ENCODE assay signal across 10 mouse cellular contexts in the genomic region with DNA sequence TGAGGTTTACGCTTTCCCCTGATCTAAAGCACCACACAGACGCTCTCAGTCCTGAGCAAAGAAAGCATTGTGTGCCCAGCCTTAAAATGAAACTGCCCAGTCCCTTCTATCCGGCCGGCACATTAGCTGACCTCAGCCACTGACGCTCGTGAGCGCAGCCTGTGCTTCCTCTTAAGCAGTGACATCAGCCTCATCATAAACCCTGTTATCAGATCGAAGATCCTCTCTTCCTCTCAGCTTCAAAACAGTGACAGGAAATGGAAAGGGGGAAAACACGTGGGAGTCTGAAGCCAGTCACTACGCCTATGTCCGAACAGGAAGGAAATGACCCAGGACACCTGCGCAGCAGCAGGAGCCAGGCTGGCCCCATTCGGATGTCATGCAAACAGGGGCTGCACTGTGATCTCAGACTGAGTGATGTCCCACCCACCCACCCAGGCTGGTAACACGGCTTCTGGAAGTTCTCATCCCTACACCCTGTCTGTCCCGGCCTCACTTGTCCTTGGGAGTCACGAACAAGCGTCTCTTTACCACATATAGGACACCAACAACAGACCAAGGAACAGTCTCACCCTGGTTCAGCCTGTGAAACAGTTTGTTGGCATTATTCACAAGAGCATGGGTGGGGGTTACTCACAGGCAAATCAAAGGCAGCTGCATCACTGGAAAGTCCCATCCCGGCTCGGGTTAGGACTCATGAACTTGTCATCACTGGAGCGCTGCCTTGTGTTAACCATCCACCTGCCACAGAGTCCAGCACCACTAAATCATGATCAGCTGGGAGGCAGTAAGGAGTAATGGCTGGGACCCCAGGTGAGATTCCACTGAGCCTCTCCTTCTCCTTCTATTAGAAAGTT. TPM values are rescaled to one million over a fixed set of nuclear protein-coding genes. Genes with fewer than 3 reads are reported as not detected.
DNase-seq lines count a peak whose midpoint lies in the region; TF ChIP-seq lines count a peak whose summit lies in the region.
"Had no signal": no experiment of that assay in that cellular context is flagged by ENCODE, and none has a peak within 500 bp of the region (broad histone marks: within the 10 kb centered on the region; RNA-seq: fewer than 3 reads in every experiment).

No protein-coding gene starts in this region.

- H3K27ac ChIP-seq in gastrocnemius, adult 2 months = peak overlapping the region; percentile 62
- H3K27ac ChIP-seq in kidney, adult 2 months (ENCODE audit: insufficient read depth, low read depth, low read length) = no peak overlapping the region
- H3K27ac ChIP-seq: limb, embryonic 13.5 days had no signal

- no peaks in the 10 kb centered on the region for H3K4me1 ChIP-seq in kidney, adult 2 months (ENCODE audit: control insufficient read depth, insufficient read depth, low read length)
- H3K4me1 ChIP-seq: limb, embryonic 13.5 days had no signal

- peak; percentile 29 for DNase-seq in gastrocnemius, adult 2 months
- no peak for DNase-seq in gastrocnemius, postnatal 10 days
- DNase-seq in fibroblast of lung, adult 2 months (ENCODE audit: low read depth) = peak; percentile 35
- peak; percentile 67 for DNase-seq in kidney, adult 2 months
- DNase-seq in lung, postnatal 10 days = peak; percentile 73
- DNase-seq in frontal cortex, postnatal 10 days (ENCODE audit: low spot score in 2 of 2) = no peak
- DNase-seq in urinary bladder, postnatal 10 days (ENCODE audit: low spot score) = no peak
- no peak for DNase-seq in right cerebral cortex, adult 18-20 months

- no peaks in the 10 kb centered on the region for H3K36me3 ChIP-seq in kidney, adult 2 months (ENCODE audit: control insufficient read depth, insufficient read depth, low read length)
- H3K36me3 ChIP-seq: G1E; limb, embryonic 13.5 days had no signal

- WGBS in kidney, adult 2 months = 31% methylated on average over 20 of the region's 20 CpGs

- no peaks in the 10 kb centered on the region for H3K27me3 ChIP-seq in kidney, adult 2 months (replicated peaks; ENCODE audit: control insufficient read depth, insufficient read depth, low read length)
- H3K27me3 ChIP-seq: limb, embryonic 13.5 days had no signal

- TF ChIP-seq CTCF in gastrocnemius, adult 2 months (IDR thresholded peaks at IDR 0.05) = no peak
- no peak for TF ChIP-seq CTCF in kidney, adult 2 months (conservative IDR thresholded peaks at IDR 0.05; ENCODE audit: insufficient read depth, insufficient read length, low read depth, low read length)

- no peak for TF ChIP-seq POLR2A in kidney, adult 2 months (IDR thresholded peaks at IDR 0.05; ENCODE audit: low read depth, low read length)

- intact Hi-C loops in gastrocnemius, adult 2 months (cut with DNase I) = no loop called here

- H3K4me3 ChIP-seq in gastrocnemius, adult 2 months = peak overlapping the region; percentile 56
- peak overlapping the region; percentile 17; the same call in 1 of the 2 replicates for H3K4me3 ChIP-seq in kidney, adult 2 months (ENCODE audit: insufficient read depth, low read depth, low read length)
- H3K4me3 ChIP-seq: limb, embryonic 13.5 days had no signal

RNA-seq across cellular contexts. Expression of gene Cldn5, which starts 43.3 kb away (rescaled TPM):
- total RNA-seq in gastrocnemius, adult 2 months (2021) = 1 to 10 TPM; 5.0 to 9.5 TPM
- 10 to 100 TPM; 42.8 to 43.1 TPM for total RNA-seq in gastrocnemius, postnatal 10 days (2021)
- 28.1 and 33.6 TPM in 2 replicates for polyA plus RNA-seq in kidney, adult 2 months (2012; rRNA removed)
- total RNA-seq: G1E had no signal

Comparison
In these comparisons a context has a peak if more than half of its experiments do, and no peak if none do; other contexts are left out.
1. DNase-seq: peak in gastrocnemius, adult 2 months (single experiment), fibroblast of lung, adult 2 months (single experiment), kidney, adult 2 months (single experiment) and lung, postnatal 10 days (single experiment); none in gastrocnemius, postnatal 10 days (single experiment), frontal cortex, postnatal 10 days (0 of 2), urinary bladder, postnatal 10 days (single experiment) and right cerebral cortex, adult 18-20 months (single experiment).
2. RNA of gene Cldn5, which starts 43.3 kb away (total RNA-seq): 42.8 to 43.1 TPM in gastrocnemius, postnatal 10 days; 5.0 to 9.5 TPM in gastrocnemius, adult 2 months; every median in the first group is over 4 times any median in the second.